Mouse (Mus musculus) T-cell, adult 2 months (primary cell): ENCODE results near the gene Cdh8.
"Not testable (repeated sequence)": the region's sequence is repeated elsewhere in the genome, so short reads cannot be mapped to it uniquely, and the experiment has no call there.

ENCODE experiments used
- DNase-seq: peaks from one replicate; pipeline ENCODE4 v3.0.0; 2022; ENCODE audit warnings: low spot score

Gene Cdh8

GRCm38 (mm10) chr8:99280375-99280774, 135.9 kb downstream of the Cdh8 start:
- DNase-seq, result no peak

GRCm38 (mm10) chr8:99267133-99267532, 149.1 kb downstream of the Cdh8 start:
- DNase-seq, result no peak

- DNase-seq, result no peak
These were observed 181.9 kb downstream of the Cdh8 start for GRCm38 (mm10) chr8:99234372-99234771.

- no peak for DNase-seq
These were observed 192.6 kb downstream of the Cdh8 start for GRCm38 (mm10) chr8:99223697-99224096.

- DNase-seq, result no peak
These were observed 211.1 kb downstream of the Cdh8 start for GRCm38 (mm10) chr8:99205194-99205593.

- DNase-seq, result no peak
These were observed 225.6 kb downstream of the Cdh8 start for GRCm38 (mm10) chr8:99190643-99191042.

- DNase-seq, result no peak
These were observed 229.4 kb downstream of the Cdh8 start for GRCm38 (mm10) chr8:99186879-99187278.

GRCm38 (mm10) chr8:99184186-99184585, 232.1 kb downstream of the Cdh8 start:
- no peak for DNase-seq

- no peak for DNase-seq
These were observed 249.3 kb downstream of the Cdh8 start for GRCm38 (mm10) chr8:99166966-99167365.

GRCm38 (mm10) chr8:99161633-99162032, 254.6 kb downstream of the Cdh8 start:
- no peak for DNase-seq

GRCm38 (mm10) chr8:99145436-99145835, 270.8 kb downstream of the Cdh8 start:
- no peak for DNase-seq

GRCm38 (mm10) chr8:99144761-99145160, 271.5 kb downstream of the Cdh8 start:
- DNase-seq, result not testable (repeated sequence)

GRCm38 (mm10) chr8:99098453-99098852, 317.8 kb downstream of the Cdh8 start:
- no peak for DNase-seq

GRCm38 (mm10) chr8:99051344-99051743, 364.9 kb downstream of the Cdh8 start:
- DNase-seq, result no peak

- no peak for DNase-seq
These were observed 367.5 kb downstream of the Cdh8 start for GRCm38 (mm10) chr8:99048664-99049363.

- no peak for DNase-seq
These were observed 375.8 kb downstream of the Cdh8 start for GRCm38 (mm10) chr8:99040423-99040822.

- no peak for DNase-seq
These were observed 385.2 kb downstream of the Cdh8 start for GRCm38 (mm10) chr8:99031060-99031459.
